Mouse (Mus musculus) heart, adult 2 months (tissue): Measurements from ENCODE around the gene Ngdn. TPM values are rescaled to one million over a fixed set of nuclear protein-coding genes. Genes with fewer than 3 reads are reported as not detected.

Experiments used
- DNase-seq, 2 experiments: peaks; one replicate each; pipeline ENCODE4 v3.0.0; 2021
- H3K27ac ChIP-seq: fragments of 200-600 bp; 2 replicates; pipeline ENCODE4 v1.8.1; 2022
- H3K27me3 ChIP-seq: fragments of 200-500 bp; 2 replicates; pipeline ENCODE4 v1.6.1; 2012; ENCODE audit warnings: mild to moderate bottlenecking, low read length, inconsistent platforms, mixed read lengths; ENCODE audit not compliant: control insufficient read depth, insufficient read depth
- H3K36me3 ChIP-seq: fragments of 200-500 bp; 2 replicates; pipeline ENCODE4 v1.6.1; 2012; ENCODE audit warnings: low read length, inconsistent platforms; ENCODE audit not compliant: control insufficient read depth, insufficient read depth
- H3K4me1 ChIP-seq: fragments of 200-500 bp; 2 replicates; pipeline ENCODE4 v1.6.1; 2011; ENCODE audit warnings: low read length; ENCODE audit not compliant: control insufficient read depth, insufficient read depth
- H3K4me3 ChIP-seq: fragments of 200-600 bp; 2 replicates; pipeline ENCODE4 v1.8.1; 2022
- H3K79me2 ChIP-seq: fragments of 200-500 bp; replicated peaks from 2 replicates; pipeline ENCODE4 v1.6.1; 2012; ENCODE audit warnings: mild to moderate bottlenecking, inconsistent platforms, low read length, moderate library complexity, mixed read lengths; ENCODE audit not compliant: control insufficient read depth, insufficient read depth
- H3K9ac ChIP-seq: fragments of 200-500 bp; 2 replicates; pipeline ENCODE4 v1.6.1; 2012; ENCODE audit warnings: low read depth, mild to moderate bottlenecking, control low read depth, inconsistent platforms, low read length, mixed read lengths
- CTCF ChIP-seq: fragments of 200-600 bp; IDR thresholded peaks from 2 replicates; pipeline ENCODE4 v1.8.1; 2022; ENCODE audit warnings: antibody characterized with exemption, mild to moderate bottlenecking, moderate library complexity
- EP300 ChIP-seq: fragments of 200-500 bp; IDR thresholded peaks from 2 replicates; pipeline ENCODE4 v1.6.1; 2011; ENCODE audit warnings: low read depth, low read length, control low read depth; ENCODE audit not compliant: insufficient read depth
- POLR2A ChIP-seq: fragments of 200-500 bp; IDR thresholded peaks from 2 replicates; pipeline ENCODE4 v1.6.1; 2011; ENCODE audit warnings: mild to moderate bottlenecking, low read depth, low read length, control low read depth; ENCODE audit not compliant: insufficient read depth
- WGBS: fragments of 180-500 bp; shearing (Covaris S2); methylation state at CpG from one replicate; pipeline ENCODE4 v1.1.7; 2018; 5-methylcytosine and 5-hydroxymethylcytosine counted together
- intact Hi-C: fragments of 180-260 bp; cut with DNase I; formaldehyde crosslinking; loops from one replicate; pipeline ENCODE4 v1.15.1; 2025
- polyA plus RNA-seq: library from polyadenylated mRNA; depleted of rRNA; stranded (reverse); fragments of >200 nt; gene quantifications from 2 replicates; pipeline ENCODE4 v1.2.3, GENCODE M21; 2012
- total RNA-seq, 2 experiments: library from RNA; stranded (reverse); gene quantifications; 2 replicates each; pipeline ENCODE4 v1.2.3; 2021

Gene Ngdn
- total and polyA plus RNA-seq, 3 experiments = 10.1 to 28.9 (median 25.9) TPM

DNA sequence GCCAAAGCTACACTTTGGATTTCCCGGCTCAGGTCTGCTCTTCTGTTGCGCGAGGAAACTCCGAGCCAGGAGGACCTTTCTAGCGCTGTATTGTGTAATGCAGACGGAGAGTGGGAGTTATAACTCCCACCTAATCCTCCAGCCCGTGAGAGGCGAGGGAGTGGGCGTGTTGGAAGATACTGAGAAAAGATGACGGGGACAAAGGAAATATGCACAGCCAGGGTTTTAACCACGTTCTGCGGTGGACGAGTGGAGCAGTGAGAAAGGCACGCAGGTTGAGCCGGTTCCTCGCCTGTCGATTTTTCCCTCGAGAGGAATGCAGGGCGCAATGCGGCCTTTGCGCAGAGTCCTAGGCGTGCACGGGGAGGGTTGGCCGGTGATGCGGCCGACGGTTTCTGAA lies 663 bp upstream of the Ngdn start:
- peak overlapping the region; percentile 93 for H3K27ac ChIP-seq
- H3K9ac ChIP-seq = peak overlapping the region; percentile 77
- under 1% methylated on average over 27 of the region's 27 CpGs for WGBS
- intact Hi-C loops = loop anchor here (2.0 to 10.0 kb wide), 3 partner anchors 76 to 330 kb away; partner anchors contain the start of genes 1700123O20Rik and Acin1
- no peaks in the 10 kb centered on the region; the same call in 1 of the 2 replicates for H3K79me2 ChIP-seq
- TF ChIP-seq CTCF (no peak), POLR2A (no peak), EP300 (no peak)
- no peak for DNase-seq
- peaks cover 2% of the 10 kb centered on the region; the same call in 1 of the 2 replicates for H3K36me3 ChIP-seq
- peak overlapping the region; percentile 62 for H3K4me3 ChIP-seq
- H3K27me3 ChIP-seq = no peaks in the 10 kb centered on the region
- peaks cover under 1% of the 10 kb centered on the region; the same call in 1 of the 2 replicates for H3K4me1 ChIP-seq

DNA sequence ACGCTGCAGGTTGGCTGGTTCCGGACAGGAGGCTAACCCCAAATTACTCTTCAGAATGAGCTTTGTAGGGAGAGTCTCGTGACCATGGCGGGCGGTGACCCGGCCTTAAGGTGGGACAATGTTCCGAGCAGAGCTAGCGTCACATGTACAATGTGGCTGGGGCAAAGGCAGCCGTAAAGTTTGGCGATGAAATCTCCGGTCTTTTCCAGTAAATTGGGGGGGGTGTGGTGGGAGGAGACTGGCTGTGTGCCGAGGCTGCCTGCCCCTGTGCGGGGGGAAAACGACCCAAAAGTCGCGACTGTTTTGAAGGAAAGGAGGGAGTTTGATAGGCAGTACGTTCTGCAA lies 485 bp downstream of the Ngdn start:
- Histone ChIP-seq H3K79me2 (no peaks in the 10 kb centered on the region; the same call in 1 of the 2 replicates), H3K9ac (peak overlapping the region; percentile 74), H3K4me1 (no peaks in the 10 kb centered on the region), H3K4me3 (peak overlapping the region; percentile 86), H3K27ac (peak overlapping the region; percentile 87), H3K27me3 (no peaks in the 10 kb centered on the region), H3K36me3 (peaks cover 2% of the 10 kb centered on the region; the same call in 1 of the 2 replicates)
- no peak for DNase-seq
- intact Hi-C loops = loop anchor here (2.0 to 10.0 kb wide), 5 partner anchors 77 to 331 kb away; partner anchors contain the start of genes 1700123O20Rik and Acin1
- under 1% methylated on average over 17 of the region's 17 CpGs for WGBS
- TF ChIP-seq CTCF = no peak
- TF ChIP-seq EP300 = 0 out of 2 replicates have a peak, but pooled peaks have one; percentile 0

DNA sequence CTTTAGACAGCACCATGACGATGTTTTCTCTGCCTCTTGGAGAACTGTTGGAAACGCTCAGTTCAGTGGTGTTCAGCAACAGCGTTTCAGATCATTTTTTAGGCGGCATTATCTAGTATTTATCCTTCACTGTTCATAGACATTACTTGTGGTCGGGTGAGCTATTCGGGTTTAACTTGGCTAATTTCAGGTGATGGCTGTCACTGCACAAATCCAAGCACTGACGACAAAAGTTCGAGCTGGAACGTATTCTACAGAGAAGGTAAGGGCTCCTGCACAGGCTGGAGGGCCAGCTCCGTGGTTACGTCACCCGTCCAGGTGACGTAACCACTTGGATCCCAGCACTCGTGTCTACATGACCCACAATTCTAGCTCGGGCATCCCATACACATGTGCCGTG lies 1.6 kb downstream of the Ngdn start:
- WGBS = 91% methylated on average over 16 of the region's 16 CpGs
- H3K4me1 ChIP-seq = no peaks in the 10 kb centered on the region
- no peaks in the 10 kb centered on the region; the same call in 1 of the 2 replicates for H3K79me2 ChIP-seq

DNA sequence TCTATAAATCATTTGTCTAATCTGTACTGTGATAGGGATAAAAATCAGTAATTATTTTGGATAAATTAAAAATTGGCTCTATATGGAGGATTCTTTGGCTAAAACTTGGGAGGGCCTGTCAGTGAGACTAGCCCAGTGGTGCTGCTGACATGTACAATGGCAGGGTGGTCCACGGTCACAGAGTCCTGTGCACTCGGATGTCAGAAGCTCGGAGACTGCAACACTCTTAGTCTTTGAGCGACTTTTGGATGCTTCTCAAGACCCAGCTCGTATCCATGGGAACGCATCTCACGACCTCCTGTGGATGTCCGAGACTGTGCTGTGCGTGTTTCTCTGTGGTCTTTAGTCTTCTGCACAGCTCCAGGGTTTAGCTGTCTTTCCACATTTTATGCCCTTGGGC lies 5.1 kb downstream of the Ngdn start:
- peaks cover 2% of the 10 kb centered on the region; the same call in 1 of the 2 replicates for H3K36me3 ChIP-seq
- H3K27me3 ChIP-seq = no peaks in the 10 kb centered on the region
- DNase-seq = no peak
- H3K4me1 ChIP-seq = no peaks in the 10 kb centered on the region
- H3K27ac ChIP-seq = no peak overlapping the region
- no peak overlapping the region for H3K9ac ChIP-seq
- intact Hi-C loops = no loop called here
- no peaks in the 10 kb centered on the region; the same call in 1 of the 2 replicates for H3K79me2 ChIP-seq
- H3K4me3 ChIP-seq = no peak overlapping the region
- WGBS = 88% methylated on average over 9 of the region's 9 CpGs
- no peak for TF ChIP-seq POLR2A
- TF ChIP-seq CTCF = no peak
- no peak for TF ChIP-seq EP300

More for the DNA sequence above, 1.6 kb downstream of the Ngdn start:
- Histone ChIP-seq H3K4me3 (no peak overlapping the region), H3K27ac (no peak overlapping the region), H3K27me3 (no peaks in the 10 kb centered on the region), H3K9ac (no peak overlapping the region), H3K36me3 (peaks cover 2% of the 10 kb centered on the region; the same call in 1 of the 2 replicates)
- DNase-seq = no peak
- intact Hi-C loops = loop anchor here (5.0 to 10.0 kb wide), 3 partner anchors 155 to 332 kb away; partner anchors contain the start of genes 1700123O20Rik and Acin1
- no peak for TF ChIP-seq EP300

DNA sequence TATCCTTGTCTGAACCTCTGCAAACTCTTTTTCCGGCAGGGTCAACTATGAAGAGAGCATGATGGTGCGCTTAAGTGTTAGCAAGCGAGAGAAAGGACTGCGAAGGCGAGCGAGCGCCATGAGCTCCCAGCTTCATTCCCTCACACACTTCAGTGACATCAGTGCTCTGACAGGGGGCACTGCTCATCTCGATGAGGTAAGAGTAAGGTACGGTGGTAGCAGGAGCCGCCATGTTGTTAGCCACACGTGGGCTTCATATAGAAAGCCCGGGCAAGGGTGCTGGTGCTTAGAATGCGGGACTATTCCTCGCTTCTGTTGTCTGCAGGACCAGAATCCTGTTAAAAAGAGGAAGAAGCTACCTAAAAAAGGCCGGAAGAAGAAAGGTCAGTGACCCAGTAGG lies 7.8 kb downstream of the Ngdn start:
- H3K79me2 ChIP-seq = no peaks in the 10 kb centered on the region
- intact Hi-C loops = no loop called here

DNA sequence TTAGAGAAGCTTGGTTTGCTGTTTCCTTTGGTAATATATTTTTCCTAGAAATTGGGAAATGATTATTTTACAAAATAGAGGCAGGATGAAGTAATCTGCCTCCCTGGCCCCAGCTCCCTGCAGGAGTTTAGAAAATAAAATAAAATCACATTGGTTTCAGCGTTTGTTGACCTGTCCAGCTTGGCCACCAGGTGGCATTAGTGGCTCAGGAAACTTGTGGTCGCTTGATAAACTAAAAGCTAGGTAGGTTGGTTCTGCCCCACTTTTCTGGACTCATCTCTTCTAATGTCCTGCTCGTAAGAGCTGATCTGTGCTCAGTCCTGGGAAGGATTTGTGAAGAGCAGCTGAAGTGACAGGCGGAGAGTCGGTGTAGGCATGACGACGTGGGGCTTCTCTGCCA lies 9.0 kb downstream of the Ngdn start:
- H3K79me2 ChIP-seq = no peaks in the 10 kb centered on the region
- peak in 1 of 2 experiments; percentile 53 for DNase-seq
- H3K36me3 ChIP-seq = no peaks in the 10 kb centered on the region
- no peak overlapping the region for H3K27ac ChIP-seq
- no peaks in the 10 kb centered on the region for H3K27me3 ChIP-seq
- no peak overlapping the region for H3K9ac ChIP-seq
- H3K4me1 ChIP-seq = no peaks in the 10 kb centered on the region
- TF ChIP-seq EP300 (peak; percentile 54; the same call in 1 of the 2 replicates), POLR2A (no peak), CTCF (peak; percentile 78)
- H3K4me3 ChIP-seq = no peak overlapping the region
- intact Hi-C loops = loop anchor here (2.0 kb wide), 2 partner anchors 55 to 75 kb away; no protein-coding TSS in a partner anchor
- 61% methylated on average over 7 of the region's 7 CpGs for WGBS

More for the DNA sequence above, 7.8 kb downstream of the Ngdn start:
- Histone ChIP-seq H3K9ac (no peak overlapping the region), H3K27ac (no peak overlapping the region), H3K27me3 (no peaks in the 10 kb centered on the region), H3K4me3 (no peak overlapping the region), H3K4me1 (no peaks in the 10 kb centered on the region), H3K36me3 (no peaks in the 10 kb centered on the region)
- WGBS = 89% methylated on average over 15 of the region's 15 CpGs
- no peak for TF ChIP-seq POLR2A
- TF ChIP-seq CTCF = no peak
- no peak for TF ChIP-seq EP300
- no peak for DNase-seq
